Mouse (Mus musculus): ENCODE measurements around the gene Id1.

Id1 gene

DNA sequence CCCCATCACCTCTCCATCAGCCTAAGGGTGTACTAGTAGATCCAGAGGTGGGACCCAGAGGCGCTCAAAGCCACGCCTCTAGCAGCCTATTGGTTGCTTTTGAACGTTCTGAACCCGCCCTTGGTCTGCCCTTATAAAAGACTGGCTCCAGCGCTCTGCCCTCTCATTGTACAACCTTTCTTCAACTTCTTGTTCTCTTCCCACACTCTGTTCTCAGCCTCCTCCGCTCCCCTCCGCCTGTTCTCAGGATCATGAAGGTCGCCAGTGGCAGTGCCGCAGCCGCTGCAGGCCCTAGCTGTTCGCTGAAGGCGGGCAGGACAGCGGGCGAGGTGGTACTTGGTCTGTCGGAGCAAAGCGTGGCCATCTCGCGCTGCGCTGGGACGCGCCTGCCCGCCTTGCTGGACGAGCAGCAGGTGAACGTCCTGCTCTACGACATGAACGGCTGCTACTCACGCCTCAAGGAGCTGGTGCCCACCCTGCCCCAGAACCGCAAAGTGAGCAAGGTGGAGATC lies at the start of gene Id1:
Gene Id1 (plus strand): TSS at position 162 of the 512 bp plus-strand sequence.
- DNase-seq (ENCODE audit: inconsistent age in 2 of 2, low spot score in 1 of 2): peak; percentile 92 to 98

DNA sequence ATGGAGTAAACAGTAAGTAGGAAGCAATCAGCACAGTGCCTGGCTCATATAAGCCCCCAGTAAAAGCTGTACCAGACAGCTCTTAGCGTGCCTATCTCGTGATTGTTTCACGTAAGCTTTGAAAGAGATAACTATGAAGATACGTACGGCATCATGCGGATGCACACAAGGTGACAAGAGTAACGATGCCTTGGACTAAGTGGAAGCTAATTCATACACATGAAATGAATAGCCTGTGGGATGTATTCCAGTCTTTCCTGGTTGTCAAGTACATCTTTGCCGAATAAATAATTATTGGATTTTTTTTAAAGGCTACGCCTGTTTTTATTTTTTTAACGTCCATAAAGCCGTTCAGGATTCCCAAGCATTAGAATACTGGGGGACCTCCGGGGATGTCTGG lies 49.7 kb upstream of the Id1 start:
- no peak for DNase-seq (ENCODE audit: inconsistent age in 2 of 2, low spot score in 1 of 2)

DNA sequence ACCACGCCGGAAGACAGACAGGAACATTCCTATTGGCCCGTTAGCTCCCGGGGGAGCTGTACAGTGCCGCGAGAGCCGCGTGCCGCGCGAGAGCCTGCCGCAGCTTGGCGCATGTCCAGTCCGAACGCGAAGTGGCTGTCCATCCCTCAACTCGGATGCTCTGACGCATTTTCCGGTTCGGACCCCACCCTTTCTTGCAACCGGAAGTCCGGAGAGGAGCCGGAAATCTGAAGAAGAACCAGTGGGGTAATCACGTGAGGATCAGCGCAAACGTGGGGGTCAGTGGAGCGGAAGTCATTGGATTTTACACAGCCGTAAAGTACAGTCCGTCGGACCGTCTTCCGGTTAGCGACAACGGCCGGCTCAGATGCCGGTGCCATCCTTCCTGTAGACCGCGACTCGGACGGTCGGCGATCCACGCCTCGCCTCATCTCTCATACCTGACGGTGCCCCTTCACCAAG lies 49.2 kb upstream of the Id1 start, which contains the start of gene Mcts2:
Gene Mcts2 (plus strand): TSS at position 230 of the 462 bp plus-strand sequence.
- peak; percentile 95 to 96 for DNase-seq (ENCODE audit: inconsistent age in 2 of 2, low spot score in 1 of 2)

GRCm38 (mm10) chr2:152691564-152692217 lies 44.4 kb upstream of the Id1 start:
- DNase-seq (ENCODE audit: inconsistent age in 2 of 2, low spot score in 1 of 2): peak; percentile 82 to 92

- DNase-seq (ENCODE audit: inconsistent age in 2 of 2, low spot score in 1 of 2): peak; percentile 74 to 91
These were observed 42.8 kb upstream of the Id1 start for GRCm38 (mm10) chr2:152693233-152693632.

- no peak for DNase-seq (ENCODE audit: inconsistent age in 2 of 2, low spot score in 1 of 2)
These were observed 42.3 kb upstream of the Id1 start for GRCm38 (mm10) chr2:152693735-152694134.

DNA sequence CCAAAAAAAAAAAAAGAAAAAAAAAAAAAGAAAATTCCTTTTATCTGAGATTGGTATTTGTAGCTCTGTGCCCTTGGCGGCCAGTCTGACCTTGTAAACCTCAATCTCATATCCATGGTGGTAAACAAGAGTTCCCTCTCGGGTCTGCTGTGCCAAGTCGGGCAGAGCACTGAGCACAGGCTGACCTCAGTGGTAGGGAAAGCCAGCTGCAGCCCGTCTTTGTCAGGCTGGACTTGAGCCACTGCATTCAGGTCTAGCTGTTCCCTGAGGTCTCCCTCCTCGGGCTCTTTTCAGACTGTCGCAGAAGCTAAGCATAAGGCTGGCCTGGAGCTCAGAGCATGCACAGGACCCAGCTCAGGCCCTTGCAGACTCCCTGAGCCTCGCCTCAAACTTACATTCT lies 41.3 kb upstream of the Id1 start:
- DNase-seq (ENCODE audit: inconsistent age in 2 of 2, low spot score in 1 of 2): peak; percentile 90

DNA sequence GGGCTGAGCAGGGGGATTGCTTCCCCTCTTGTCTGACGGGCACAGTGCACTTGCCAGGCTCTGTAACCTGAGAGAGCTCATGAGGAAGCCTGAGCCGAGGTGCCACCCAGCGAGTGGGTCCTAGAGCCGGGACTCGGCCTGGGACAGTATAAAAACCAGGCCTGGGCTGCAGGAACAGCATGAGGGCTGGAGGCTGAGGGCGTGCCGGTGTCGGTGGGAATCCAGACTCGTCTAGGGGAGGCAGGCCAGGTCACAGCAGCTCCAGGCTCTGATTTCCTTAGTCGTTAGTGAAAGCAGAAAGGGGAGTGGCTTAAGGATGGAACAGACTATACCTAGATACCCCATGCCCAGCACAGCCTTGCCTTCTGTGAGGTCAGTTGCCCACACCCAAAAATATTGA lies 40.0 kb upstream of the Id1 start:
- no peak for DNase-seq (ENCODE audit: inconsistent age in 2 of 2, low spot score in 1 of 2)

DNA sequence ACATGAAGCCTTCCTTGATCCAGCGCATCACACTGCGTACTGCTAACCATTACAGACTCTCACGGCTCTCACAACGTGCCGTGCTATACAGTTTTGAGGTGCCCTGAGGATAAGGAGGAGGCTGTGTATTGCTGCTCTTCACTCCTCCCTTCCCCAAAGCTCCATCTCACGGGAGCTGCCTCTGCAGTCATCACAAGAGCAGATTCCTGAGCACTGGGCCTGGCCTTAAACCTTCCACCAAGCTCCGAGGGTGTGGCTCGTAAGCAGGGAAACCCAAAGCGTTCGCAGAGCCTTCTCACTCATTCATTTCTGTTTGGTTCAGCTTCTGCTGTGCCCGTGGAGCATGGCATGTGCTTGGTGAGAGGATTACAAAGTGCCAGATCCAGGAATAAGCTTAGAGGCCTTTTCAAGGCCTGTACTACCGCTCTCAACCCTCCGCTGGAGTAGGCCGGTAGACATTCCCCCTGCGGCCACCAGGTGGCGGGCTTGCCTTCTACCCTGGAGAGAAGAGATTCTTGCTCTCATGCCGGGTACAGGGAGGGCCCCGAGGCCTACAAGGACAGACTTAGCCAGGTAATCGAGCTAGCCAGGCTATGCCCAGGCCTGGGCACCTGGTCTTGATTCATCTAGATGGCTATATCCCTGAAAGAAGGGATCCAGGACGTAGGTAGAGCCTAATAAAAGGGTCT lies 39.4 kb upstream of the Id1 start:
- DNase-seq (ENCODE audit: inconsistent age in 2 of 2, low spot score in 1 of 2): peak; percentile 91 to 98

DNA sequence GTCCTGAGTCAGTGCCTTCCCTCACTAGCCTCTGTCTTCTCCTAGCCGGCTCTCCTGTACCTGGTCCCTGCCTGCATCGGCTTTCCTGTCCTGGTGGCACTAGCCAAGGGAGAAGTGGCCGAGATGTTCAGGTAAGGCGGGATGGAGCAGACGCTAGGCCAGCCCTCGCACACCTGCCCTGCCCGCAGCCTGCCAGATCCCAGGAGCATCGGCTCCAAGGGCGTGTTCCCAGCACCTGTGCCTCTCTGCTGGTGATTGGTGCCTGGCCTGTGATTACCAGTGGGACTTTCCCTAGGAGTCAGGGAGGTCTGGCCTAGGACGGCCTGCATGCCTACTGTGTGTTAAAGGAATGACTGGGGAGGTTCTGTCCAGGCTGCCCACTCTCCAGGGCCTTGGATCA lies 35.9 kb upstream of the Id1 start:
- DNase-seq (ENCODE audit: inconsistent age in 2 of 2, low spot score in 1 of 2): no peak

- DNase-seq (ENCODE audit: inconsistent age in 2 of 2, low spot score in 1 of 2): no peak
These were observed 35.3 kb upstream of the Id1 start for GRCm38 (mm10) chr2:152700725-152701124.

DNA sequence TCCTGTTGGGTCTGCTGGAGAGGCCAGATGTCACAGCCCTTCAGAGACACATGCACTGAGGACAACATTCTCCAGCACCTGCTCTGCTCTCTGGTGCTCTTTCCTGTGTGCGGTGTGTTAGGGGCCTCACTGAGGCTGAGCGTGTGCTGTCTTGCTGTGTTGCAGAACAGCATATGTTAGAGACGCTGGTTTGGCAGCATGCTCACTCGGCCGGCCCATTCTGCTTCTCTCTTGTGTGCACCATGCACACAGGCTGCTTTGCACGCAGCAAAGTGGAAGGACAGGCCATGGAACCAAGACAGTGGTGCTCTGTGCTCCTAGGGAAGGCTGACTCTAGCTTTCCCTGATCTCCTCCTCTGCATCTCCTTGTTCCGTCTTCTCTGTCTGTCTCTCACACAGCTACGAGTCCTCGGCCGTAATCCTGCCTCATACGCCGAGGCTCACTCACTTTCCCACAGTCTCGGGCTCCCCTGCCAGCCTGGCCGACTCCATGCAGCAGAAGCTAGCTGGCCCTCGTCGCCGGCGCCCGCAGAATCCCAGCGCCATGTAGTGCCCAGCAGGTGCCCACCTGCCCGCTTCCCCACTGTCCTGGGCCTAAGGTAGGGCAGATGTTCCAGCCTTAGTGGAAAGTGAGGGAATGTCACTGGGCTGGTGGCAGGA lies 32.3 kb upstream of the Id1 start:
- DNase-seq (ENCODE audit: inconsistent age in 2 of 2, low spot score in 1 of 2): no peak

GRCm38 (mm10) chr2:152704256-152704605 lies 31.8 kb upstream of the Id1 start:
- DNase-seq (ENCODE audit: inconsistent age in 2 of 2, low spot score in 1 of 2): no peak

- DNase-seq (ENCODE audit: inconsistent age in 2 of 2, low spot score in 1 of 2): no peak
These were observed 31.2 kb upstream of the Id1 start for GRCm38 (mm10) chr2:152704811-152705370.

GRCm38 (mm10) chr2:152705993-152706571 lies 30.0 kb upstream of the Id1 start:
- peak; percentile 75 to 82 for DNase-seq (ENCODE audit: inconsistent age in 2 of 2, low spot score in 1 of 2)

DNA sequence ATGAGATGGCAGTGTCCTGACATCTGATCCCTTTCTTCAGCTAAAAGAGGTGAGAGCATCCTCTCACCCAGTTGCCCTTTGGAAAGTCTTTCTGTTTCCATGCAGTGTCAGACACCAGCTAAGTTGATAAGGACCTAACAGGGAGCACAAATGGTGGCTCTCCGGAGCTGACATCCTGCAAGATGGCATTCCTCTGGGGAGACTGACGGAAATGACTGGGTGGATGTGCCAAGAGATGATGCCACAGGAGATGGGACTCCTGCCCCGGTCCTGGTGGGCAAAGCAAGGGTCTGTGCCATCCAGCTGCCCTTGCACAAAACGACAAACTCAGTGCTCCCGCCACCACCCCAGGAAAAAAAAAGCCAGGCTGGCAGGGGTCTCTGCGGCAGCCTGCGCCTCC lies 28.9 kb upstream of the Id1 start:
- no peak for DNase-seq (ENCODE audit: inconsistent age in 2 of 2, low spot score in 1 of 2)

DNA sequence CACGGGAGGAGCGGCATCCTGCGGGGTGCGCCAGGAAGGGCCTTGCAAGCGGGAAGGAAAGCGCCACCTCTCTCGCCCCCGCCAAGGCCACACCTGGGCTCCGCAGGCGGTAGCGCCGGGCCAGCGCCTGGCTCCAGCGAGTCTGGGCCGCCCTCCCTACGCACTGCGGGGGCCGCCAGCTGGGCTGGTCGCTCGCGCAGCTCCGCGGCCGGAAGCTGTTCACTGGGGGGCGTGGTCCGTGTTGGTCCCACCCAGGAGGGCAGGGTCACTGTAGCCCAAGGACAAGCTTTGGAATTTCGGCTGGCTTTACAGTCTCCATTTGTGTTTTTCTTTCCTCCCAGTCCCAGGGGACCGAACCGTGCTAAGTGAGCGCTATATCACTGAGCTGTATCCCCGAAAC lies 28.4 kb upstream of the Id1 start:
- peak; percentile 96 to 97 for DNase-seq (ENCODE audit: inconsistent age in 2 of 2, low spot score in 1 of 2)

- no peak for DNase-seq (ENCODE audit: inconsistent age in 2 of 2, low spot score in 1 of 2)
These were observed 27.0 kb upstream of the Id1 start for GRCm38 (mm10) chr2:152709066-152709465.

DNA sequence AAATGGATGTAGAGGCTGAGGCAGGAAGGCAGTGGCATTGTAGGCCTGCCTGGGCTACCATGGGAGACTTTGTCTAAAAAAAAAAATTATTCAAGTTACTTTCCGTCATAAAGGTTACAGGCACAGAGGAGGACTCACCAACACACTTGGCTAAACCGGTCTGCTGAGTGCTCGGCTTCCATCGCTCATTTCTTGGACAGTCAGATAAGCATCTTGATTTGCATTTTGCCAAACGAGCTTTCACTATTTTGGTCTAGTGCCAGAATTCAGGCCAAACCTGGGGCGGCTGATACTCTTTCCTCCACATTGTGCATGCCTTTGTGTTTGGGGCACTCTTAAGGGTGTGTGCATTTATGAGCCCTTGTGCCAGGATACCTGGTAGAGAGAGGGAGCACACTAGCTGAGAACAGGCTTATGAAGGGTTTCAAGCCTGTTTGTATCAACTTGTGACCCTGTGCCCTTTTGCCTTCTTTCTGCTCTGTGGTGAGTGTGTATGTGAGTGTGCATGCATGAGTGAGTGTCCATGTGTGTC lies 19.7 kb upstream of the Id1 start:
- DNase-seq (ENCODE audit: inconsistent age in 2 of 2, low spot score in 1 of 2): no peak

- no peak for DNase-seq (ENCODE audit: inconsistent age in 2 of 2, low spot score in 1 of 2)
These were observed 18.4 kb upstream of the Id1 start for GRCm38 (mm10) chr2:152717652-152718051.

DNA sequence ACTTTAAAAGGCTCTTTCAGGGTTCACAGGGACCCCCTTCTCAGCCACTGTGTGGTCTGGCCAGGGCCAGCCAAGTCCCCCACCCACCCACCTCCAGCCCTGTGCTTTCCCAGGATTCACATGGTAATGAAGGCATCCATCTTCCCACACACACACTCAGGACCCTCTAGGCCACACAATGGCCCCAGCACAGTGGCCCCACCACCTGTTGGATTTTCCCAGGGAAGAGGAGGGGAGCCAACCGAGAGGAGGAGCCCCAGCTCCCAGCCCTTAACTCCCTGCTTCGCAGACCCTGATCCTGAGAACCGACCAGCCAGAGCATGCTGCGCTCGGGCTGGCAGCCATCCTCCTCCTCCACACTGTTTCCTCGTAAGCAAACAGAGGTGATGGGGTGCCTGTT lies 18.0 kb upstream of the Id1 start:
- no peak for DNase-seq (ENCODE audit: inconsistent age in 2 of 2, low spot score in 1 of 2)

Data from adrenal gland, adult (tissue).